32 mouse cellular contexts compared by ENCODE assay signal in the genomic region with DNA sequence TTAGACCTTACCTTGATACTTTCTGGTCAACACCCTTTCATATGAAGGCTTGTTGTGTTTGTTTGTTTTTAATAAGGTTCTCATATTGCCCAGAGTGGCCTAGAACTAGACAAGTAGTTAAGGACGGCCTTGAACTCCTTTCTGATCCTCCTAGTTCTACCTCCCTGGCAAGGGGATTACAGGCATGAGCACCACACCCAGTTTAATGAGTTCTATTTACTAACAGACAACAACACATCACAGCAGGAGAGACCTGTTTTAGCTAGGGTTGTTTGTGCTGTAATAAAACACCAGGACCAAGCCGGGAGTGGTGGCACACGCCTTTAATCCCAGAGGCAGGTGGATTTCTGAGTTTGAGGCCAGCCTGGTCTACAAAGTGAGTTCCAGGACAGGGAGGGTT. TPM values are rescaled to one million over a fixed set of nuclear protein-coding genes. Genes with fewer than 3 reads are reported as not detected.
DNase-seq lines count a peak whose midpoint lies in the region; ATAC-seq and TF ChIP-seq lines count a peak whose summit lies in the region.
"Had no signal": no experiment of that assay in that cellular context is flagged by ENCODE, and none has a peak within 500 bp of the region (broad histone marks: within the 10 kb centered on the region; RNA-seq: fewer than 3 reads in every experiment).

No protein-coding gene starts in this region.

- H3K4me1 ChIP-seq in testis, adult 2 months (ENCODE audit: control insufficient read depth, insufficient read depth, low read length) = peaks cover 5% of the 10 kb centered on the region
- peaks cover 37 to 60% of the 10 kb centered on the region in 2 experiments for H3K4me1 ChIP-seq in liver, embryonic 14.5 days (replicated peaks; ENCODE audit: control insufficient read depth in 2 of 2, insufficient read depth in 2 of 2, low read length in 1 of 2)
- peaks cover 11% of the 10 kb centered on the region; the same call in 1 of the 2 replicates for H3K4me1 ChIP-seq in midbrain, embryonic 11.5 days (ENCODE audit: control insufficient read depth, insufficient read depth, low read length)

- H3K4me2 ChIP-seq in liver, embryonic 14.5 days (ENCODE audit: low read depth) = peak overlapping the region; percentile 90
- H3K4me2 ChIP-seq in midbrain, embryonic 11.5 days = no peak overlapping the region
- H3K4me2 ChIP-seq: heart, embryonic 15.5 days had no signal

- 0 out of 2 replicates have a peak overlapping the region, but pooled peaks have one; percentile 14 for H3K9ac ChIP-seq in liver, embryonic 14.5 days (replicated peaks)
- H3K9ac ChIP-seq in midbrain, embryonic 11.5 days (ENCODE audit: low read length) = no peak overlapping the region
- H3K9ac ChIP-seq: forebrain, postnatal 0 days; heart, embryonic 15.5 days; hindbrain, embryonic 13.5 days; limb, embryonic 12.5 days had no signal

- H3K27me3 ChIP-seq in testis, adult 2 months (ENCODE audit: control insufficient read depth, insufficient read depth, low read length) = no peaks in the 10 kb centered on the region
- no peaks in the 10 kb centered on the region for H3K27me3 ChIP-seq in liver, embryonic 14.5 days (ENCODE audit: control insufficient read depth, insufficient read depth, low read length)
- peaks cover 7% of the 10 kb centered on the region for H3K27me3 ChIP-seq in midbrain, embryonic 11.5 days (ENCODE audit: control insufficient read depth, insufficient read depth, low read length)
- H3K27me3 ChIP-seq: Patski had no signal

- no peak for DNase-seq in testis, postnatal 14 days (ENCODE audit: low spot score)
- peak; percentile 93 for DNase-seq in R1 (ENCODE audit: low read depth, low spot score)
- no peak for DNase-seq in liver, embryonic 14.5 days (ENCODE audit: low read depth in 3 of 3, low spot score in 3 of 3)
- DNase-seq in heart, adult 8-10 months (ENCODE audit: low spot score) = no peak
- no peak for DNase-seq in midbrain, embryonic 11.5 days (ENCODE audit: low spot score, missing footprints)
- DNase-seq: adrenal gland, adult 8-10 months; cerebellum, adult 2 months; cerebellum, postnatal 36 days; forebrain, postnatal 0 days; gastrocnemius, postnatal 14 days; heart, adult 18-20 months; heart, postnatal 36 days; kidney, adult 18-20 months; layer of hippocampus, adult 9-11 months; lung, adult 2 months; lung, postnatal 14 days; midbrain, embryonic 14.5 days; right cerebral cortex, postnatal 14 days; thymus, postnatal 14 days had no signal

- TF ChIP-seq EP300 in liver, embryonic 14.5 days (IDR thresholded peaks at IDR 0.05; ENCODE audit: low read depth) = no peak

- H3K4me3 ChIP-seq in testis, adult 2 months (ENCODE audit: control insufficient read depth, low read depth, low read length) = peak overlapping the region; percentile 91; the same call in 1 of the 2 replicates
- no peak overlapping the region for H3K4me3 ChIP-seq in liver, embryonic 14.5 days (ENCODE audit: insufficient read depth in 1 of 2, low read depth in 2 of 2, low read length in 2 of 2)
- H3K4me3 ChIP-seq in midbrain, embryonic 11.5 days (ENCODE audit: low read depth, low read length) = no peak overlapping the region
- H3K4me3 ChIP-seq: embryonic facial prominence, embryonic 10.5 days; heart, embryonic 15.5 days; limb, embryonic 12.5 days had no signal

- TF ChIP-seq CTCF in testis, adult 2 months (IDR thresholded peaks at IDR 0.05; ENCODE audit: control insufficient read depth, insufficient read depth, insufficient replicate concordance, low read depth, low read length) = no peak
- no peak for TF ChIP-seq CTCF in liver, embryonic 14.5 days (IDR thresholded peaks at IDR 0.05; ENCODE audit: low read depth)

- no peak for TF ChIP-seq POLR2A in testis, adult 2 months (IDR thresholded peaks at IDR 0.05; ENCODE audit: control insufficient read depth, low read depth, low read length)

- peak overlapping the region; percentile 45; the same call in 1 of the 2 replicates for H3K27ac ChIP-seq in testis, adult 2 months (ENCODE audit: control insufficient read depth, insufficient read depth, low read depth, low read length)
- H3K27ac ChIP-seq in liver, embryonic 14.5 days = peak overlapping the region; percentile 77
- no peak overlapping the region for H3K27ac ChIP-seq in midbrain, embryonic 11.5 days (ENCODE audit: low read depth, low read length)
- H3K27ac ChIP-seq: embryonic facial prominence, embryonic 10.5 days; heart, embryonic 15.5 days; hindbrain, embryonic 13.5 days; kidney, postnatal 0 days; limb, embryonic 12.5 days had no signal

- H3K36me3 ChIP-seq in testis, adult 2 months (ENCODE audit: control insufficient read depth, insufficient read depth, low read length) = no peaks in the 10 kb centered on the region; the same call in 1 of the 2 replicates
- no peaks in the 10 kb centered on the region for H3K36me3 ChIP-seq in liver, embryonic 14.5 days (replicated peaks; ENCODE audit: control insufficient read depth, insufficient read depth, low read depth)
- no peaks in the 10 kb centered on the region for H3K36me3 ChIP-seq in midbrain, embryonic 11.5 days (ENCODE audit: control insufficient read depth, insufficient read depth, low read length)
- H3K36me3 ChIP-seq: embryonic facial prominence, embryonic 10.5 days; heart, embryonic 15.5 days; hindbrain, embryonic 13.5 days; limb, embryonic 12.5 days had no signal

- ATAC-seq in liver, embryonic 14.5 days (ENCODE audit: insufficient read depth) = peak; percentile 26; the same call in 1 of the 2 replicates
- ATAC-seq in granulocyte monocyte progenitor cell, adult 5-6 weeks (replicated peaks; ENCODE audit: poor library complexity, severe bottlenecking) = no peak
- ATAC-seq in midbrain, embryonic 11.5 days (ENCODE audit: low FRiP score) = no peak
- ATAC-seq: forebrain, postnatal 0 days; inflammation-experienced regulatory T-cells, adult 6 months; Patski had no signal

- H3K9me3 ChIP-seq in liver, embryonic 14.5 days (ENCODE audit: control insufficient read depth, low read length) = no peaks in the 10 kb centered on the region
- no peaks in the 10 kb centered on the region for H3K9me3 ChIP-seq in midbrain, embryonic 11.5 days (ENCODE audit: control insufficient read depth, low read length)
- H3K9me3 ChIP-seq: embryonic facial prominence, embryonic 10.5 days; heart, embryonic 15.5 days; hindbrain, embryonic 13.5 days; limb, embryonic 12.5 days had no signal

- WGBS in liver, embryonic 14.5 days (ENCODE audit: insufficient replicate concordance) = 50% methylated on average over 3 of the region's 3 CpGs
- WGBS in midbrain, embryonic 11.5 days = 80% methylated on average over 3 of the region's 3 CpGs

RNA-seq across cellular contexts. Expression of a gene that starts 39.0 kb away (rescaled TPM):
- polyA plus RNA-seq in testis, adult 2 months (2012; rRNA removed) = 703 and 947 TPM in 2 replicates
- 8.7 and 9.6 TPM in 2 replicates for polyA plus RNA-seq in liver, embryonic 14.5 days (2012; rRNA removed)
- 13.9 and 16.0 TPM in 2 replicates for polyA plus RNA-seq in liver, embryonic 14.5 days (2014; fragmentation: Nextera tagmentation; extraction: Ambion mirVana)
- 4.7 and 6.5 TPM in 2 replicates for total RNA-seq in granulocyte monocyte progenitor cell, adult 5-6 weeks (2014; fragmentation: Nextera tagmentation)
- 8.4 and 8.8 TPM in 2 replicates for total RNA-seq in granulocyte monocyte progenitor cell, adult 5-6 weeks (2017)
- total RNA-seq in heart, adult 8-10 months (2022) = 1 to 10 TPM; 2.3 to 2.9 (median 2.4) TPM
- polyA plus RNA-seq in midbrain, embryonic 11.5 days (2014; fragmentation: Nextera tagmentation; extraction: Ambion mirVana) = 24.4 and 25.5 TPM in 2 replicates

RNA-seq across cellular contexts. Expression of a gene that starts 55.2 kb away (rescaled TPM):
- polyA plus RNA-seq in testis, adult 2 months (2012; rRNA removed) = 0.08 and 0.10 TPM in 2 replicates
- polyA plus RNA-seq in liver, embryonic 14.5 days (2012; rRNA removed) = 0.01 TPM in 1 of 2 replicates, not detected in the other
- polyA plus RNA-seq in liver, embryonic 14.5 days (2014; fragmentation: Nextera tagmentation; extraction: Ambion mirVana) = not detected in 2 replicates
- total RNA-seq in granulocyte monocyte progenitor cell, adult 5-6 weeks (2014; fragmentation: Nextera tagmentation) = not detected in 2 replicates
- not detected in 2 replicates for total RNA-seq in granulocyte monocyte progenitor cell, adult 5-6 weeks (2017)
- total RNA-seq in heart, adult 8-10 months (2022) = not detected
- 0.22 TPM in 1 of 2 replicates, not detected in the other for polyA plus RNA-seq in midbrain, embryonic 11.5 days (2014; fragmentation: Nextera tagmentation; extraction: Ambion mirVana)
- total RNA-seq: adrenal gland, adult 8-10 months; forebrain, postnatal 0 days; gastrocnemius, postnatal 14 days; heart, adult 18-20 months; heart, postnatal 36 days; left cerebral cortex, adult 2 months; megakaryocyte progenitor cell, adult 5-6 weeks had no signal
- polyA plus RNA-seq: embryonic facial prominence, embryonic 10.5 days; kidney, postnatal 0 days; large intestine, adult 2 months; midbrain, embryonic 14.5 days; neural tube, embryonic 11.5 days had no signal

RNA-seq across cellular contexts. Expression of a gene that starts 57.2 kb away (rescaled TPM):
- 3.0 and 3.7 TPM in 2 replicates for polyA plus RNA-seq in testis, adult 2 months (2012; rRNA removed)
- polyA plus RNA-seq in liver, embryonic 14.5 days (2012; rRNA removed) = 1.3 TPM in 2 replicates
- 1.1 and 1.3 TPM in 2 replicates for polyA plus RNA-seq in liver, embryonic 14.5 days (2014; fragmentation: Nextera tagmentation; extraction: Ambion mirVana)
- 5.2 and 8.1 TPM in 2 replicates for total RNA-seq in granulocyte monocyte progenitor cell, adult 5-6 weeks (2014; fragmentation: Nextera tagmentation)
- 1.6 and 3.5 TPM in 2 replicates for total RNA-seq in granulocyte monocyte progenitor cell, adult 5-6 weeks (2017)
- 10 to 100 TPM; 26.3 to 31.5 (median 29.1) TPM for total RNA-seq in heart, adult 8-10 months (2022)
- polyA plus RNA-seq in midbrain, embryonic 11.5 days (2014; fragmentation: Nextera tagmentation; extraction: Ambion mirVana) = 3.0 and 3.6 TPM in 2 replicates

Comparison
In these comparisons a context has a peak if more than half of its experiments do, and no peak if none do; other contexts are left out.
1. RNA of a gene that starts 39.0 kb away (polyA plus RNA-seq): 703 to 947 TPM in testis, adult 2 months; 24.4 to 25.5 TPM in midbrain, embryonic 11.5 days and 8.7 to 16.0 TPM in liver, embryonic 14.5 days; every median in the first group is over 10 times any median in the second.